In genomic region chr11:32302824-32303419, GRCm38 (mm10) we compare ENCODE assay signal across 16 mouse cellular contexts. TPM values are rescaled to one million over a fixed set of nuclear protein-coding genes. Genes with fewer than 3 reads are reported as not detected.
DNase-seq lines count a peak whose midpoint lies in the region; ATAC-seq lines count a peak whose summit lies in the region.
"Had no signal": no experiment of that assay in that cellular context is flagged by ENCODE, and none has a peak within 500 bp of the region (broad histone marks: within the 10 kb centered on the region; RNA-seq: fewer than 3 reads in every experiment).

No protein-coding gene starts in this region.

- no peaks in the 10 kb centered on the region; the same call in 1 of the 2 replicates for H3K4me1 ChIP-seq in heart, embryonic 10.5 days
- H3K4me1 ChIP-seq: limb, embryonic 13.5 days; neural tube, embryonic 12.5 days had no signal

- 38% methylated on average over 2 of the region's 2 CpGs for WGBS in heart, embryonic 10.5 days

- H3K9me3 ChIP-seq in heart, embryonic 10.5 days = no peaks in the 10 kb centered on the region
- H3K9me3 ChIP-seq: limb, embryonic 13.5 days; neural tube, embryonic 12.5 days had no signal

- intact Hi-C loops in heart, postnatal 14 days (cut with DNase I) = loop anchor here (5.0 kb wide), 1 partner anchor 121 kb away; no protein-coding TSS in a partner anchor

- H3K27ac ChIP-seq in heart, embryonic 10.5 days = no peak overlapping the region
- H3K27ac ChIP-seq: heart, adult 2 months; limb, embryonic 13.5 days; neural tube, embryonic 12.5 days had no signal

- H3K27me3 ChIP-seq in heart, embryonic 10.5 days (ENCODE audit: insufficient read depth, poor library complexity, severe bottlenecking) = peaks cover 35% of the 10 kb centered on the region

- DNase-seq in heart, postnatal 14 days = peak; percentile 29 to 55
- no peak for DNase-seq in heart, embryonic 10.5 days (ENCODE audit: low spot score)
- peak; percentile 65 for DNase-seq in right cerebral cortex, adult 18-20 months
- no peak for DNase-seq in right cerebral cortex, postnatal 4 days
- peak; percentile 27 to 62 for DNase-seq in left cerebral cortex, adult 9 months (ENCODE audit: low spot score in 2 of 2)
- peak; percentile 34 to 48 for DNase-seq in right cerebral cortex, postnatal 36 days (ENCODE audit: low spot score in 2 of 2)
- no peak for DNase-seq in testis, postnatal 14 days (ENCODE audit: low spot score)
- DNase-seq: cerebellum, postnatal 36 days; kidney, adult 9 months; thymus, adult 2 months had no signal

- H3K4me3 ChIP-seq in heart, embryonic 10.5 days = no peak overlapping the region
- H3K4me3 ChIP-seq: heart, adult 2 months; limb, embryonic 13.5 days; neural tube, embryonic 12.5 days had no signal

- no peaks in the 10 kb centered on the region for H3K36me3 ChIP-seq in heart, embryonic 10.5 days
- H3K36me3 ChIP-seq: limb, embryonic 13.5 days; neural tube, embryonic 12.5 days had no signal

- ATAC-seq in inflammation-experienced regulatory T-cells, adult 6 months = no peak

RNA-seq across cellular contexts. Expression of gene Hbq1a, which starts 3.1 kb away (rescaled TPM):
- 1 to 10 TPM; 1.7 to 2.0 TPM for total RNA-seq in heart, postnatal 14 days (2021)
- polyA plus RNA-seq in heart, embryonic 10.5 days (2016; fragmentation: Nextera tagmentation; extraction: Ambion mirVana) = not detected in 2 replicates
- polyA plus RNA-seq in inflammation-experienced regulatory T-cells, adult 6 months (2017; shearing (Covaris generic)) = not detected
- total RNA-seq: CH12.LX; megakaryocyte, adult 5-6 weeks had no signal
- polyA plus RNA-seq: thymus, adult 2 months had no signal

RNA-seq across cellular contexts. Expression of gene Hba-a2, which starts 6.6 kb away (rescaled TPM):
- total RNA-seq in heart, postnatal 14 days (2021) = over 10,000 TPM; 17,559 to 24,540 TPM
- polyA plus RNA-seq in heart, embryonic 10.5 days (2016; fragmentation: Nextera tagmentation; extraction: Ambion mirVana) = 9,075 and 12,184 TPM in 2 replicates
- polyA plus RNA-seq in inflammation-experienced regulatory T-cells, adult 6 months (2017; shearing (Covaris generic)) = 10 to 100 TPM; 11.3 to 24.9 (median 18.9) TPM

RNA-seq across cellular contexts. Expression of gene Hbq1b, which starts 16.2 kb away (rescaled TPM):
- 1 to 10 TPM; 2.9 TPM for total RNA-seq in heart, postnatal 14 days (2021)
- 13.9 and 16.8 TPM in 2 replicates for polyA plus RNA-seq in heart, embryonic 10.5 days (2016; fragmentation: Nextera tagmentation; extraction: Ambion mirVana)
- polyA plus RNA-seq in inflammation-experienced regulatory T-cells, adult 6 months (2017; shearing (Covaris generic)) = not detected
- total RNA-seq: CH12.LX; megakaryocyte, adult 5-6 weeks had no signal

RNA-seq across cellular contexts. Expression of gene Hba-a1, which starts 19.6 kb away (rescaled TPM):
- total RNA-seq in heart, postnatal 14 days (2021) = over 10,000 TPM; 19,140 to 26,056 TPM
- polyA plus RNA-seq in heart, embryonic 10.5 days (2016; fragmentation: Nextera tagmentation; extraction: Ambion mirVana) = 4,954 and 6,566 TPM in 2 replicates
- polyA plus RNA-seq in inflammation-experienced regulatory T-cells, adult 6 months (2017; shearing (Covaris generic)) = 1 to 10 TPM; 3.7 to 7.5 (median 6.0) TPM

RNA-seq across cellular contexts. Expression of gene Hba-x, which starts 26.7 kb away (rescaled TPM):
- not detected for total RNA-seq in heart, postnatal 14 days (2021)
- 8,501 and 9,179 TPM in 2 replicates for polyA plus RNA-seq in heart, embryonic 10.5 days (2016; fragmentation: Nextera tagmentation; extraction: Ambion mirVana)
- not detected for polyA plus RNA-seq in inflammation-experienced regulatory T-cells, adult 6 months (2017; shearing (Covaris generic))
- total RNA-seq: CH12.LX; heart, adult 2 months; megakaryocyte, adult 5-6 weeks had no signal
- polyA plus RNA-seq: heart, adult 2 months had no signal

Comparison
In these comparisons a context has a peak if more than half of its experiments do, and no peak if none do; other contexts are left out.
1. DNase-seq: peak in heart, postnatal 14 days (2 of 2), right cerebral cortex, adult 18-20 months (single experiment), left cerebral cortex, adult 9 months (2 of 2) and right cerebral cortex, postnatal 36 days (2 of 2); none in heart, embryonic 10.5 days (single experiment), right cerebral cortex, postnatal 4 days (single experiment) and testis, postnatal 14 days (single experiment).
2. RNA of gene Hba-a2, which starts 6.6 kb away (polyA plus RNA-seq): 9,075 to 12,184 TPM in heart, embryonic 10.5 days; 11.3 to 24.9 TPM in inflammation-experienced regulatory T-cells, adult 6 months; every median in the first group is over 100 times any median in the second.
3. RNA of gene Hbq1b, which starts 16.2 kb away (polyA plus RNA-seq): 13.9 to 16.8 TPM in heart, embryonic 10.5 days; not detected in inflammation-experienced regulatory T-cells, adult 6 months; every median in the first group is over 10 times any median in the second.